Mouse (Mus musculus) left cerebral cortex, adult 2 months (tissue): ENCODE data around the gene Zfp933. TPM values are rescaled to one million over a fixed set of nuclear protein-coding genes. Genes with fewer than 3 reads are reported as not detected.
"Not testable (repeated sequence)": the region's sequence is repeated elsewhere in the genome, so short reads cannot be mapped to it uniquely, and the experiment has no call there.

Experiments used
- DNase-seq, 2 experiments: peaks; one replicate each; pipeline ENCODE4 v3.0.0; 2021 to 2022; ENCODE audit warnings: low spot score in 2 of 2, mixed read lengths in 1 of 2; ENCODE audit errors: extremely low spot score in 1 of 2
- H3K27ac ChIP-seq: fragments of 200-600 bp; 2 replicates; pipeline ENCODE4 v1.8.1; 2022
- H3K4me3 ChIP-seq: fragments of 200-600 bp; 2 replicates; pipeline ENCODE4 v1.8.1; 2022
- CTCF ChIP-seq: fragments of 200-600 bp; IDR thresholded peaks from 2 replicates; pipeline ENCODE4 v1.8.1; 2022; ENCODE audit warnings: antibody characterized with exemption, mild to moderate bottlenecking, moderate library complexity
- intact Hi-C: fragments of 180-260 bp; cut with DNase I; formaldehyde crosslinking; loops from one replicate; pipeline ENCODE4 v1.15.1; 2025
- total RNA-seq, 2 experiments: library from RNA; stranded (reverse); gene quantifications; 2 replicates each; pipeline ENCODE4 v1.2.3; 2021

Zfp933 gene
- total RNA-seq, 2 experiments from 2014 or later: 18.2 to 21.5 TPM

GRCm38 (mm10) chr4:147879456-147879855, 31.3 kb upstream of the Zfp933 start:
- intact Hi-C loops: no loop called here
- no peak for TF ChIP-seq CTCF
- H3K4me3 ChIP-seq: no peak overlapping the region
- DNase-seq: no peak
- H3K27ac ChIP-seq: no peak overlapping the region

DNA sequence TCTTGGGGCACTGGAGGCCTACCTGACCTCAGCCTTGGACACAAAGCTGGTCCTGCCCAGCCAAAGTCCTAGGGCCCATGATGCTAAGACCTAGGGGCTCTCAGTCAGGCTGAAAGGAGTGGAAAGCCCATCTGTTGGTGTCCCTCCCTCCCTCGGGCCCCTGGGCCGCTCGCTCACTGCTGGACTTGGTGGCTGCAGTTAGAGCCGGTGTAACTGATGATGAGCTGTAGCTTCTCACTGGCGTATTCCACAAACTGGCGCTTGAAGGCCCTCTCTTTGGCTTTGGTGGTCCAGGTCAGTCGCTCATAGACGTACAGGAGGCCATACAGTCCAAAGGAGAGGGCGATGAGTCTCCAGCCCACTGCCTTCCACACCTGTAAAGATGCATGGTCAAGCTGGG, 30.4 kb upstream of the Zfp933 start:
- no peak for TF ChIP-seq CTCF
- intact Hi-C loops: no loop called here
- no peak for DNase-seq
- Histone ChIP-seq H3K4me3 (no peak overlapping the region), H3K27ac (no peak overlapping the region)

DNA sequence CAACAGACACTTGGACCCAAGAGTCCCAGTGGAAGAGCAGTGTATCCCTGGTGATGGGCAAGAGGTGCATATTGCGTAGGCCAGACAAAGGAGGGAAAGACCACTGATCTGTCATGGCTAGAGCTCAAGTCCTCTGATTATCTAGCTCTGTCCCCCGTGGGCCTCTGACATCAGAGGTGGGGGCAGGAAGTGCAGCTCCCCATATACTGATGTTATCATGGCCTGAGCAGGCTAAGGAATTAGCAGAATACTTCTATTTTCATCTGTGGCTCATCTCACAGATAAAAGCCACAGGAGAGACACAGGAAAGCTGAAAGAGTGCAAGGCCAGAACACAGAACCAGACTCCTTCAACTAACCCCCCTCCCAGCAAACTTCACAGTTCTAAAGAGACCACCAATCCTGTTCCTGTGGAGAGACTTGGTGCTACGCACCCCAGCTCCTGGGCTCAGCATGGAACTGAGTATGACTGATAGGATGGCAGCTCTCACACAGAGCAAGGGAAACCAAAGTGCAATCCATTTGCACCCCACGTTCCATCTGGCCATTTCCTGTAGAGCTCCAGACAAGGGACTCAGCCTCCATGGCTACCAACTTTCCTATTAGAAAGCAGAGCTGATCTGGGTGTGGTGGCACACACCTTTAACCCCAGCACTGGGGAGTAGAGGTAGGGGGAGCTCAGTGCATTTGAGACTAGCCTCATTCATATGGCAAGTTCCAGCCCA, 27.8 kb upstream of the Zfp933 start:
- intact Hi-C loops: no loop called here
- no peak for DNase-seq
- TF ChIP-seq CTCF: no peak
- H3K27ac ChIP-seq: no peak overlapping the region
- H3K4me3 ChIP-seq: no peak overlapping the region

DNA sequence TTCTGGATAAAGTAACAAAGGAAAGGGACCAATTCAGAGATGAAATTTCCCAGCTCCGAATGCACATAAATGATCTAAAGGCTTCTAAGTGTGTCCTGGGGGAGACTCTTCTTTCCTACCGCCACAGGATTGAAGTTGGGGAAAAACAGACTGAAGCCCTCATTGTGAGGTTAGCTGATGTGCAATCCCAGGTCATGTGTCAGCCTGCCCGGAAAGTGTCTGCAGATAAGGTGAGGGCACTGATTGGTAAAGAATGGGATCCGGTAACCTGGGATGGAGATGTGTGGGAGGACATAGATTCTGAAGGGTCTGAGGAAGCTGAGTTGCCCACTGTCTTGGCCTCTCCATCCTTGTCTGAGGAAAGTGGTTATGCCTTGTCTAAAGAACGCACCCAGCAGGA, 21.1 kb upstream of the Zfp933 start:
- intact Hi-C loops: no loop called here
- Histone ChIP-seq H3K27ac (peak overlapping the region; percentile 45; the same call in 1 of the 2 replicates), H3K4me3 (peak overlapping the region; percentile 67)
- no peak for TF ChIP-seq CTCF
- DNase-seq: peak in 1 of 2 experiments; percentile 11

- peak; percentile 92 to 95 for DNase-seq
- TF ChIP-seq CTCF: no peak; the same call in 1 of the 2 replicates
- peak within 1 kb of the TSS; percentile 67 for H3K4me3 ChIP-seq
- intact Hi-C loops: no loop called here
- H3K27ac ChIP-seq: peak within 1 kb of the TSS; percentile 79
These were observed 20.4 kb upstream of the Zfp933 start, which contains the start of the genes Miip and Fv1 for GRCm38 (mm10) chr4:147868450-147869031. Gene Miip, minus strand, starts transcription at chr4:147868816. Gene Fv1, plus strand, starts transcription at chr4:147868979.

- no peak for TF ChIP-seq CTCF
- peak overlapping the region; percentile 67 for H3K4me3 ChIP-seq
- peak overlapping the region; percentile 79 for H3K27ac ChIP-seq
- peak in 1 of 2 experiments; percentile 29 for DNase-seq
- intact Hi-C loops: no loop called here
These were observed 19.6 kb upstream of the Zfp933 start for GRCm38 (mm10) chr4:147867563-147868449.

DNA sequence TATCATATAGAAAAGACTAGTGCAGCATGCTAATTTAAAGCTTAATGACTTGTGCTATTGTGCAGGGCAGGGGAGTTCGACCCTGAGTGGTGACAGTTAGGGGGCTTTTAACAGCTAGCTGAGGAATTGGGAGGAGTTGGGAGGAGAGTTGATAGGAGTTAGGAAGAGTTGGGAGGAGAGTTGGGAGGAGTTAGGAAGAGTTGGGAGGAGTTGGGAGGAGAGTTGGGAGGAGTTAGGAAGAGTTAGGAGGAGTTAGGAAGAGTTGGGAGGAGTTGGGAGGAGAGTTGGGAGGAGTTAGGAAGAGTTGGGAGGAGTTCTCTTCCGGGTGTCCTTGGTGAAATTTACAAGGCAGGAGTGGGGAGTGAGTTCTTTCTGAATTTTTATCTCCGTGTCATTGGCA, 18.6 kb upstream of the Zfp933 start:
- H3K4me3 ChIP-seq: not testable (repeated sequence)

GRCm38 (mm10) chr4:147866056-147866455, 17.9 kb upstream of the Zfp933 start:
- H3K27ac ChIP-seq: no peak overlapping the region
- intact Hi-C loops: no loop called here
- TF ChIP-seq CTCF: no peak
- DNase-seq: no peak
- H3K4me3 ChIP-seq: no peak overlapping the region

More for the DNA sequence above, 18.6 kb upstream of the Zfp933 start:
- DNase-seq, intact Hi-C loops, H3K27ac ChIP-seq: not testable (repeated sequence)

DNA sequence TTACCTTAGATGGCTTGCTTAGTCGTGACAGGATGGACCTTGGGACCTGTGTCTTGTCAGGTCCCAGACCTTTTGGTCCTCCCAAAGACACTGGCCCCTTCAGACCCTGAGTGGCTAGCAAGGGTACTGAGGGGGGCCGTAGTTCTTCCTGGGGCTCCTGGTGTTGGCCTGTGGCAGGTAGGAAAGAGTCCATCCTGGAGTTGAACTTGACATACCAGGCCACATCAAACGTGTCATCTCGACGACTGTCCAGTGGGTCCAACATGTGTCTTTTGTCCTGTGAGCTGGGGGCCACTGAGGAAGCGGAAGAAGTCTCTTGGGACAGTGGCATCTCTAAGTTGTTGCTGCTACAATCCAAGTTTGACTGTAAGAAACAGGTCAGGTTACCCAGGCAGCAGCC, 17.5 kb upstream of the Zfp933 start:
- no peak for DNase-seq
- H3K4me3 ChIP-seq: no peak overlapping the region
- no peak overlapping the region for H3K27ac ChIP-seq
- intact Hi-C loops: no loop called here
- TF ChIP-seq CTCF: no peak

DNA sequence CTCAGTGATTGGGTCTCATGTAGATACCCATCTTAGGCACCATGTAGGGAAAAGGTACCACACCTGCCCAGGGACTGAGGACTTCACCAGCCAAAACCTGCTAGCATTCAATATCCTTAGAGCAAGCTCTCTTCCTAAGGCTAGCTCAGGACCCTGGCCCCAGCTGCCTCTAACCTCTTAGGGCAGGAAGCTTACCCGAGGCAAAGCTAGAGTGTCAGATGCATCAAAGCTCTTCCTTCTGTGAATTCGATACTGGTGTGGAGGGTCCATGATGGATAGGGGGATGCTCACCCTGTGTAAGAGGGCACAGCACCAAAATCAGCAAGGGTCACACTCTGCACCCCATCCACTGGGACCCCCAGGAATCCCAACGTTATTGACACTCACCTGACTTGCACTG, 13.9 kb upstream of the Zfp933 start:
- Histone ChIP-seq H3K27ac (no peak overlapping the region), H3K4me3 (no peak overlapping the region)
- no peak for TF ChIP-seq CTCF
- intact Hi-C loops: no loop called here
- DNase-seq: no peak

DNA sequence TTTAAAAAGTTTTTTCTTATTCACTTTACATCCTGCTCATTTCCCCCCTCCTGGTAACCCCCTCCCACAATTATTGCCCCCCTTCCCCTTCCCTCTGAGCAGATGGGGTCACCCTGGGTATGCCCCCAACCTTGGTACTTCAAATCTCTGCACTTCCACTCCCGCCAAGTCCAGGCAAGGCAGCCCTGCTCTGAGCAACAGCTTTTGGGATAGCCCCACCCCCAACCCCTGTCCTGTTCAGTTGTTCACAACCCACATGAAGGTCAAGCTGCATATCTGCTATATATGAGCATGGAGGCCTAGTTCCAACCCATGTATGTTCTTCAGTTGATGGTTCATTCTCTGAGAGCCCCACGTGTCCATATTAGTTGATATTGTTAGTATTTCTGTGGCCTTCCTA, 2.6 kb upstream of the Zfp933 start:
- no peak for TF ChIP-seq CTCF
- no peak for DNase-seq
- intact Hi-C loops: no loop called here

GRCm38 (mm10) chr4:147848584-147848991, 422 bp upstream of the Zfp933 start:
- TF ChIP-seq CTCF: no peak
- Histone ChIP-seq H3K27ac (peak overlapping the region; percentile 83), H3K4me3 (peak overlapping the region; percentile 88)
- DNase-seq: no peak
- intact Hi-C loops: no loop called here

More for the DNA sequence above, 2.6 kb upstream of the Zfp933 start:
- Histone ChIP-seq H3K27ac (no peak overlapping the region), H3K4me3 (no peak overlapping the region)
